Mouse (Mus musculus) embryonic fibroblast, embryonic 13.5 days (primary cell): ENCODE results near the gene Lsamp. TPM values are rescaled to one million over a fixed set of nuclear protein-coding genes. Genes with fewer than 3 reads are reported as not detected.

Experiments used
- H3K27ac ChIP-seq: 2 replicates; pipeline ENCODE4 v1.5.1; 2012; ENCODE audit warnings: low read length, control low read depth, inconsistent platforms; ENCODE audit not compliant: insufficient read depth
- H3K4me1 ChIP-seq: 2 replicates; pipeline ENCODE4 v1.6.1; 2011; ENCODE audit warnings: low read length; ENCODE audit not compliant: control insufficient read depth, insufficient read depth
- H3K4me3 ChIP-seq: 2 replicates; pipeline ENCODE4 v1.5.1; 2011; ENCODE audit warnings: mild to moderate bottlenecking, control low read depth, low read length; ENCODE audit not compliant: insufficient read depth
- CTCF ChIP-seq: IDR thresholded peaks from 2 replicates; pipeline ENCODE4 v1.5.1; 2011; ENCODE audit warnings: mild to moderate bottlenecking, control low read depth, low read length, moderate library complexity, borderline replicate concordance; ENCODE audit not compliant: insufficient read depth
- POLR2A ChIP-seq: IDR thresholded peaks from 2 replicates; pipeline ENCODE4 v1.6.1; 2011; ENCODE audit warnings: low read depth, mild to moderate bottlenecking, control low read depth, low read length, moderate library complexity
- polyA plus RNA-seq: library from polyadenylated mRNA; stranded (reverse); fragments of >200 nt; gene quantifications from 2 replicates; pipeline ENCODE4 v1.2.4, GENCODE M21; 2011; ENCODE audit warnings: low read depth; ENCODE audit not compliant: missing spikeins, insufficient read length

Lsamp gene
- polyA plus RNA-seq, 1 experiment: 0.40 TPM

GRCm38 (mm10) chr16:41746235-41746911 lies 1762.2 kb downstream of the Lsamp start:
- Histone ChIP-seq H3K4me3 (no peak overlapping the region), H3K27ac (no peak overlapping the region), H3K4me1 (no peaks in the 10 kb centered on the region)
- TF ChIP-seq CTCF (no peak), POLR2A (no peak)

DNA sequence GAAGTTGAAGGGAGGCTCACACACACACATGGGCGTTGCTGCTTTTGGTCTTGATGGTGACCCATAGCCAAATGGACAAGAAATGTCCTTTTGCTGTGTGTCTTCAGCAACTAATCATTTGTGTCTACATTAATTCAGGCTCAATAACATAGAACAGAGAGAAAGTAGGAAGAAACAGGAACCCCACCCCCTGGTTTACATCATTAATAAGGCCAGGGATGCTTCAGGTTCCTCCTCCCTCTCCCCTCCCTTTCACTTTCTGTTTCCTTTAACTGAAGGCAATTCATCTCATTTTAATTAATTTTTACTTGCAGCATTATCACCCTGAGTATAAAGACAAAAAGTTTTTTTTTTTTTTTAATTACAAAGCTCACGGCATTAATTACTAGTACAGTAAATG lies 1763.7 kb downstream of the Lsamp start:
- no peak overlapping the region for H3K27ac ChIP-seq
- TF ChIP-seq CTCF: no peak
- TF ChIP-seq POLR2A: no peak

GRCm38 (mm10) chr16:41748759-41749158 lies 1764.6 kb downstream of the Lsamp start:
- no peaks in the 10 kb centered on the region for H3K4me1 ChIP-seq
- no peak overlapping the region for H3K4me3 ChIP-seq
- TF ChIP-seq POLR2A: no peak
- TF ChIP-seq CTCF: no peak
- H3K27ac ChIP-seq: no peak overlapping the region

More for the DNA sequence above, 1763.7 kb downstream of the Lsamp start:
- Histone ChIP-seq H3K4me3 (no peak overlapping the region), H3K4me1 (no peaks in the 10 kb centered on the region)

- no peak for TF ChIP-seq POLR2A
- no peak for TF ChIP-seq CTCF
- no peak overlapping the region for H3K27ac ChIP-seq
Measured at GRCm38 (mm10) chr16:41764285-41764684, 1780.1 kb downstream of the Lsamp start.

GRCm38 (mm10) chr16:41771427-41772125 lies 1787.4 kb downstream of the Lsamp start:
- TF ChIP-seq POLR2A: no peak
- no peak for TF ChIP-seq CTCF
- H3K4me1 ChIP-seq: no peaks in the 10 kb centered on the region

More at GRCm38 (mm10) chr16:41764285-41764684, 1780.1 kb downstream of the Lsamp start:
- H3K4me1 ChIP-seq: no peaks in the 10 kb centered on the region
- H3K4me3 ChIP-seq: no peak overlapping the region

GRCm38 (mm10) chr16:41777586-41777985 lies 1793.4 kb downstream of the Lsamp start:
- H3K4me1 ChIP-seq: no peaks in the 10 kb centered on the region
- no peak overlapping the region for H3K27ac ChIP-seq
- no peak for TF ChIP-seq CTCF
- no peak for TF ChIP-seq POLR2A
- H3K4me3 ChIP-seq: no peak overlapping the region

More at GRCm38 (mm10) chr16:41771427-41772125, 1787.4 kb downstream of the Lsamp start:
- no peak overlapping the region for H3K27ac ChIP-seq
- H3K4me3 ChIP-seq: no peak overlapping the region

DNA sequence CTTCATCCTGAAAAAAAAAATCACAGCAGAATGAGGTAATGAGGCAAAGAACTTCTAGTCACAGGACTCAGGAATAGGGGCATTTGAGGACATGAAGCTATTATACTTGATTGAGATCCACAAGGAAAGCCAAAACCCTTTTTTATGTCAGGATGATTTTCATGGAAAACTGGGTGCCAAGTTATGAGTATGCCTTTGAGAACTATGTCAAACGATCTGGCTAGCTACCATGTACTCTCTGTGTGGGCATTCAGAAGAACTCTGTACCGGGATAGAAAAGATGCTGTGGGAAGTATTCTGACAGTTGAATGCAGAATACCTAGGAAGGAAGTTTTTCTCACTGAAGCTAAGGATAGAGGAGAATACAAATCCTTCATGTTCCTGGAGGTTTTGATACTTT lies 1801.4 kb downstream of the Lsamp start:
- H3K4me3 ChIP-seq: no peak overlapping the region
- TF ChIP-seq POLR2A: no peak
- no peak for TF ChIP-seq CTCF
- H3K27ac ChIP-seq: no peak overlapping the region
- H3K4me1 ChIP-seq: no peaks in the 10 kb centered on the region

GRCm38 (mm10) chr16:41786704-41787103 lies 1802.5 kb downstream of the Lsamp start:
- TF ChIP-seq POLR2A (no peak), CTCF (no peak)
- Histone ChIP-seq H3K4me1 (no peaks in the 10 kb centered on the region), H3K4me3 (no peak overlapping the region), H3K27ac (no peak overlapping the region)

GRCm38 (mm10) chr16:41787146-41787545 lies 1803.0 kb downstream of the Lsamp start:
- no peak for TF ChIP-seq CTCF
- TF ChIP-seq POLR2A: no peak
- H3K4me3 ChIP-seq: no peak overlapping the region
- no peak overlapping the region for H3K27ac ChIP-seq
- H3K4me1 ChIP-seq: no peaks in the 10 kb centered on the region

DNA sequence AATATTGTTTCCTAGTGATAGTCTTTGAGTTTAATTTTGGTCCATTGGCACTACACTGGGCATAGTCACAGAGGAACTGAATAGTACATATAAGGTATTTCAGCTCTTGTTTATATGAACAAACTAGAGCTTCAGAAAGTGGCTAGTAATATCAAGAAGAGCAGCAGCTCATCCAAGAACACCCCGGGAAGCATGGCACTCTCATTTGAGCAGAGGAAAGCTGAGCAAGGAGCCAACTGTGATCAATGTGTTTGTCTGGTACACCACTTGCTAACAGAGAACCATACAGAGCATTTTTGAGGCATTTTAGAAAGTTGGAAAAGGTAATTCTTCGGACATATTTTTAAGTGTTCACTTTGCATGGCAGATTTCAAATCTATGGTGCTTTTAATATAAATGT lies 1805.9 kb downstream of the Lsamp start:
- TF ChIP-seq POLR2A: no peak
- no peak for TF ChIP-seq CTCF
- Histone ChIP-seq H3K4me1 (no peaks in the 10 kb centered on the region), H3K4me3 (no peak overlapping the region), H3K27ac (no peak overlapping the region)
